Mouse (Mus musculus) liver, adult (tissue): ENCODE measurements around the gene Smarcb1.

Experiments
- GATA4 ChIP-seq: IDR thresholded peaks from 2 replicates; pipeline ENCODE4 v1.6.1; 2014; ENCODE audit warnings: mild to moderate bottlenecking, low read length; ENCODE audit not compliant: insufficient replicate concordance

The Smarcb1 gene

GRCm38 (mm10) chr10:75921026-75921725 lies at the start of gene Smarcb1:
TSS of gene Smarcb1 (minus strand) at chr10:75921617.
- 0 out of 2 replicates have a peak, but pooled peaks have one; percentile 4 for TF ChIP-seq GATA4

- no peak for TF ChIP-seq GATA4
Observed at GRCm38 (mm10) chr10:75954381-75954811, 33.0 kb upstream of the Smarcb1 start, which contains the start of gene Gm5134. TSS of gene Gm5134 (plus strand) at chr10:75954514.

- TF ChIP-seq GATA4: 0 out of 2 replicates have a peak, but pooled peaks have one; percentile 70
Observed at GRCm38 (mm10) chr10:75951424-75952050, 30.1 kb upstream of the Smarcb1 start.

- no peak for TF ChIP-seq GATA4
Observed at GRCm38 (mm10) chr10:75950791-75951210, 29.4 kb upstream of the Smarcb1 start.

GRCm38 (mm10) chr10:75949053-75950045 lies 27.9 kb upstream of the Smarcb1 start:
- TF ChIP-seq GATA4: no peak

- TF ChIP-seq GATA4: no peak
Observed at GRCm38 (mm10) chr10:75948079-75948478, 26.7 kb upstream of the Smarcb1 start.

- no peak for TF ChIP-seq GATA4
Observed at GRCm38 (mm10) chr10:75945896-75946295, 24.5 kb upstream of the Smarcb1 start.

- TF ChIP-seq GATA4: no peak
Observed at GRCm38 (mm10) chr10:75945213-75945612, 23.8 kb upstream of the Smarcb1 start.

GRCm38 (mm10) chr10:75944066-75944772 lies 22.8 kb upstream of the Smarcb1 start:
- peak; percentile 83; the same call in 1 of the 2 replicates for TF ChIP-seq GATA4

GRCm38 (mm10) chr10:75942736-75943477 lies 21.5 kb upstream of the Smarcb1 start, which contains the start of gene Vpreb3:
TSS of gene Vpreb3 (plus strand) at chr10:75943057.
- no peak for TF ChIP-seq GATA4

GRCm38 (mm10) chr10:75941042-75941824 lies 19.8 kb upstream of the Smarcb1 start:
- TF ChIP-seq GATA4: no peak

GRCm38 (mm10) chr10:75940520-75940919 lies 19.1 kb upstream of the Smarcb1 start, which contains the start of gene Gm867:
TSS of gene Gm867 (minus strand) at chr10:75940672.
- no peak for TF ChIP-seq GATA4
